Mouse (Mus musculus): ENCODE results near the gene Tyw1. TPM values are rescaled to one million over a fixed set of nuclear protein-coding genes. Genes with fewer than 3 reads are reported as not detected.
A peak's percentile ranks its signal among the peaks of the same experiment; 100 is the strongest.

The Tyw1 gene
- total and polyA plus RNA-seq, 3 experiments, result 5.1 to 9.8 (median 7.0) TPM

DNA sequence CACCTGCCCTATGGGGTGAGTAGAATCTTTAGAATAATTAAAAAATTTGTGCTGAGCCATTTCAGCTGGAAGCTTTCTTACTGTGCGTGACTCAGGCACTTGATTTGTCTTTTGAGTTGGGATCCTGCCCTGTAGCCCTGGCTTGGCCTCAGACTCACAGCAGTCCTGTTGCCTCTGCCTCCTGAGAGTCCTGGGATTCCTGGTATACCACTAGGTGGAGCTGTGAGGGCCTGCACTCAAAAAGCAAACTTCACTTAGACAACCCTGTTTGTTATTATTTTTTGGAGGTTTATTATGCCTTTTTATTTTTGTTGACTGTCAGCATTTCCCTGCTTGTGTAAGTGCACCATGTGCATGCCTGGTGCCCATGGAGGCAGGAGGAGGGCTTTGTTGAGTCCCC, 11.9 kb downstream of the Tyw1 start:
- Histone ChIP-seq H3K79me2 (replicated peaks; ENCODE audit: control insufficient read depth, insufficient read depth, low read length) (no peaks in the 10 kb centered on the region), H3K4me1 (ENCODE audit: control insufficient read depth, insufficient read depth, low read length) (no peaks in the 10 kb centered on the region), H3K27me3 (ENCODE audit: control insufficient read depth, insufficient read depth, low read length) (no peaks in the 10 kb centered on the region), H3K4me3 (no peak overlapping the region), H3K9ac (ENCODE audit: low read depth, low read length) (no peak overlapping the region), H3K27ac (no peak overlapping the region), H3K36me3 (ENCODE audit: control insufficient read depth, insufficient read depth, low read length) (no peaks in the 10 kb centered on the region)
- intact Hi-C loops (cut with DNase I), result no loop called here
- DNase-seq, result no peak
- WGBS, result 41% methylated on average over 1 of the region's 1 CpGs
- TF ChIP-seq POLR2A (IDR thresholded peaks at IDR 0.05; ENCODE audit: insufficient read depth, low read depth, low read length) (no peak), CTCF (IDR thresholded peaks at IDR 0.05) (peak; percentile 79), EP300 (IDR thresholded peaks at IDR 0.05; ENCODE audit: insufficient read depth, low read depth, low read length) (no peak)

GRCm38 (mm10) chr5:130268976-130269375, 13.6 kb downstream of the Tyw1 start:
- no peaks in the 10 kb centered on the region for H3K36me3 ChIP-seq (ENCODE audit: control insufficient read depth, insufficient read depth, low read length)
- WGBS, result 80% methylated on average over 11 of the region's 11 CpGs
- TF ChIP-seq EP300 (IDR thresholded peaks at IDR 0.05; ENCODE audit: insufficient read depth, low read depth, low read length), result no peak
- no peak for TF ChIP-seq CTCF (IDR thresholded peaks at IDR 0.05)
- no peak for TF ChIP-seq POLR2A (IDR thresholded peaks at IDR 0.05; ENCODE audit: insufficient read depth, low read depth, low read length)

GRCm38 (mm10) chr5:130272344-130272743, 16.9 kb downstream of the Tyw1 start:
- DNase-seq, result no peak
- Histone ChIP-seq H3K4me1 (ENCODE audit: control insufficient read depth, insufficient read depth, low read length) (no peaks in the 10 kb centered on the region), H3K27ac (no peak overlapping the region), H3K4me3 (no peak overlapping the region), H3K9ac (ENCODE audit: low read depth, low read length) (no peak overlapping the region), H3K27me3 (ENCODE audit: control insufficient read depth, insufficient read depth, low read length) (no peaks in the 10 kb centered on the region), H3K36me3 (ENCODE audit: control insufficient read depth, insufficient read depth, low read length) (no peaks in the 10 kb centered on the region), H3K79me2 (replicated peaks; ENCODE audit: control insufficient read depth, insufficient read depth, low read length) (no peaks in the 10 kb centered on the region)
- intact Hi-C loops (cut with DNase I), result no loop called here
- TF ChIP-seq CTCF (IDR thresholded peaks at IDR 0.05), result peak; percentile 46
- TF ChIP-seq EP300 (IDR thresholded peaks at IDR 0.05; ENCODE audit: insufficient read depth, low read depth, low read length), result no peak
- no peak for TF ChIP-seq POLR2A (IDR thresholded peaks at IDR 0.05; ENCODE audit: insufficient read depth, low read depth, low read length)
- 87% methylated on average over 1 of the region's 1 CpGs for WGBS

More at GRCm38 (mm10) chr5:130268976-130269375, 13.6 kb downstream of the Tyw1 start:
- Histone ChIP-seq H3K27me3 (ENCODE audit: control insufficient read depth, insufficient read depth, low read length) (no peaks in the 10 kb centered on the region), H3K27ac (no peak overlapping the region), H3K4me3 (no peak overlapping the region), H3K79me2 (replicated peaks; ENCODE audit: control insufficient read depth, insufficient read depth, low read length) (no peaks in the 10 kb centered on the region), H3K9ac (ENCODE audit: low read depth, low read length) (no peak overlapping the region), H3K4me1 (ENCODE audit: control insufficient read depth, insufficient read depth, low read length) (no peaks in the 10 kb centered on the region)
- DNase-seq, result no peak
- intact Hi-C loops (cut with DNase I), result no loop called here

DNA sequence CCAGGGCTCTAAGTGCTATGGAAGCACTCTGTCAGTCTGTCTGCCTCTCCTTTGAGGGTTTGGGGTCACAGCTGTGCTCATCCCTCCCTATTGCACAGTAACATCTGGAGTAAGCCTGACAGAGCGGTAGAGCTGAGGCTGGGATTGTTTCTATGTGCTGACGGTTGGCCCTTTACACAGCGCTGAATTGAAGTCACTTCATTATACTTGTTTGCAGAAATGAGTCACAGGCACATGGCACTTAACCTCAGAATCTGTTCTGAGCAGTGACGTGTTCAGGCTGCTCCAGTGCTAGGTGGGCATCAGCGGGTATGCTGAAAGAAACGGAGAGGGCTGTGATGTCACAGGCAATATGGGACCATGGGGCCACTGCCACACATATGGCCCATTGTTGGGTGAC, 17.6 kb downstream of the Tyw1 start:
- Histone ChIP-seq H3K4me1 (ENCODE audit: control insufficient read depth, insufficient read depth, low read length) (no peaks in the 10 kb centered on the region), H3K36me3 (ENCODE audit: control insufficient read depth, insufficient read depth, low read length) (no peaks in the 10 kb centered on the region), H3K27ac (no peak overlapping the region), H3K79me2 (replicated peaks; ENCODE audit: control insufficient read depth, insufficient read depth, low read length) (no peaks in the 10 kb centered on the region), H3K4me3 (no peak overlapping the region), H3K9ac (ENCODE audit: low read depth, low read length) (no peak overlapping the region), H3K27me3 (ENCODE audit: control insufficient read depth, insufficient read depth, low read length) (no peaks in the 10 kb centered on the region)
- DNase-seq, result no peak
- 96% methylated on average over 6 of the region's 6 CpGs for WGBS
- intact Hi-C loops (cut with DNase I), result no loop called here
- TF ChIP-seq CTCF (IDR thresholded peaks at IDR 0.05), result no peak
- TF ChIP-seq EP300 (IDR thresholded peaks at IDR 0.05; ENCODE audit: insufficient read depth, low read depth, low read length), result no peak
- TF ChIP-seq POLR2A (IDR thresholded peaks at IDR 0.05; ENCODE audit: insufficient read depth, low read depth, low read length), result no peak

DNA sequence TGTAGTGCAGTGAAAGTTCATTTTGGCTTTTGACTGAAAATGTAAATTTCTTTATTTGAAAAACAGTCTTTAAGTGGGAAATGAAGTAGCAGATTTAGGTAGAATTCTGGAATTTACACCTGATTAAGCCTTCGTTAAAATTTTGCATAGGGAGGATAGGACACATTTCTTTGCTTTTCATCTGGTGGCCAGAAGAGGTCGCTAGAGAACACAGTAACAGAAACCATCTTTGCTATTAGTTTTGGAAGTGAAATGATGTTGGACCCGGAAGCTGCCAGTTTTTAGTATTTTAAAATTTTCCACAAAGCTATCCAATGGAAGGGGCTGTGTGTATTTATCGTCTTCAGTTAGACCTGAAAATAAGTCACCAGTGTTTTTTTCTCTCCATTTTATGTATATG, 20.1 kb downstream of the Tyw1 start:
- Histone ChIP-seq H3K27ac (no peak overlapping the region), H3K79me2 (replicated peaks; ENCODE audit: control insufficient read depth, insufficient read depth, low read length) (no peaks in the 10 kb centered on the region), H3K9ac (ENCODE audit: low read depth, low read length) (no peak overlapping the region), H3K4me1 (ENCODE audit: control insufficient read depth, insufficient read depth, low read length) (no peaks in the 10 kb centered on the region), H3K4me3 (no peak overlapping the region), H3K36me3 (ENCODE audit: control insufficient read depth, insufficient read depth, low read length) (no peaks in the 10 kb centered on the region), H3K27me3 (ENCODE audit: control insufficient read depth, insufficient read depth, low read length) (no peaks in the 10 kb centered on the region)
- TF ChIP-seq POLR2A (IDR thresholded peaks at IDR 0.05; ENCODE audit: insufficient read depth, low read depth, low read length) (no peak), EP300 (IDR thresholded peaks at IDR 0.05; ENCODE audit: insufficient read depth, low read depth, low read length) (no peak), CTCF (IDR thresholded peaks at IDR 0.05) (no peak; the same call in 1 of the 2 replicates)
- intact Hi-C loops (cut with DNase I), result no loop called here
- DNase-seq, result no peak
- 35% methylated on average over 4 of the region's 4 CpGs for WGBS

GRCm38 (mm10) chr5:130278011-130278472, 22.6 kb downstream of the Tyw1 start:
- TF ChIP-seq CTCF (IDR thresholded peaks at IDR 0.05) (no peak), EP300 (IDR thresholded peaks at IDR 0.05; ENCODE audit: insufficient read depth, low read depth, low read length) (no peak), POLR2A (IDR thresholded peaks at IDR 0.05; ENCODE audit: insufficient read depth, low read depth, low read length) (no peak)
- 39% methylated on average over 7 of the region's 7 CpGs for WGBS
- H3K36me3 ChIP-seq (ENCODE audit: control insufficient read depth, insufficient read depth, low read length), result no peaks in the 10 kb centered on the region

More at GRCm38 (mm10) chr5:130278011-130278472, 22.6 kb downstream of the Tyw1 start:
- no peak for DNase-seq
- H3K9ac ChIP-seq (ENCODE audit: low read depth, low read length), result no peak overlapping the region
- no peak overlapping the region; the same call in 1 of the 2 replicates for H3K27ac ChIP-seq
- no peaks in the 10 kb centered on the region for H3K4me1 ChIP-seq (ENCODE audit: control insufficient read depth, insufficient read depth, low read length)
- no peak overlapping the region for H3K4me3 ChIP-seq
- H3K79me2 ChIP-seq (replicated peaks; ENCODE audit: control insufficient read depth, insufficient read depth, low read length), result no peaks in the 10 kb centered on the region
- H3K27me3 ChIP-seq (ENCODE audit: control insufficient read depth, insufficient read depth, low read length), result no peaks in the 10 kb centered on the region
- intact Hi-C loops (cut with DNase I), result no loop called here
